Mouse (Mus musculus): Measurements from ENCODE around the gene Kpna7. TPM values are rescaled to one million over a fixed set of nuclear protein-coding genes. Genes with fewer than 3 reads are reported as not detected.
A peak's percentile ranks its signal among the peaks of the same experiment; 100 is the strongest.

The Kpna7 gene
- polyA plus RNA-seq, 1 experiment from 2014 or later: not detected

DNA sequence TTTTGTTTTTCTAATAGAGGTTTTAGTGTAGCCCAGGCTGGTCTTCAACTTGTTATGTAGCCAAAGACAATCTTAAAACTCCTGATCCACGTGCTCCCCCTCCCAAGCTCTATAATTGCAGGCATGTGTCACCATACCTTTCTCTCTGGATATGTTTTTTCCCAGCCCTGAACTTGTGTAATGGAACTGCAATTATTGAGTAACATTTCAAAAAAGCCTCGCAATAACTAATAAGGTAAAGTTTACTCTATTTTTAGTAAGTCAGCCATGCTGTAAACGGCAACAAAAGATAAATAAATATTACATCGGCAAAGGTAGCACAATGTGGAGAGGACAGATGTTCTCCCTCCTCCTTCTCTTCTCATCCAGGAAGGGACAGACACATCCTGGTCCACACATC is 139.5 kb downstream of the Kpna7 start:
- Histone ChIP-seq H3K27ac (no peak overlapping the region), H3K36me3 (no peaks in the 10 kb centered on the region), H3K9me3 (no peaks in the 10 kb centered on the region), H3K4me1 (peaks cover 61% of the 10 kb centered on the region), H3K27me3 (ENCODE audit: insufficient read depth, poor library complexity, severe bottlenecking) (no peaks in the 10 kb centered on the region), H3K4me3 (no peak overlapping the region)
- DNase-seq (ENCODE audit: low spot score): no peak
- WGBS: 83% methylated on average over 4 of the region's 4 CpGs

- DNase-seq (ENCODE audit: low spot score): no peak
- H3K4me3 ChIP-seq: 0 out of 2 replicates have a peak overlapping the region, but pooled peaks have one; percentile 18
- no peaks in the 10 kb centered on the region for H3K36me3 ChIP-seq
- H3K27ac ChIP-seq: peak overlapping the region; percentile 17; the same call in 1 of the 2 replicates
- H3K4me1 ChIP-seq: peaks cover 54% of the 10 kb centered on the region
- 59% methylated on average over 6 of the region's 6 CpGs for WGBS
- no peaks in the 10 kb centered on the region for H3K9me3 ChIP-seq
- H3K27me3 ChIP-seq (ENCODE audit: insufficient read depth, poor library complexity, severe bottlenecking): no peaks in the 10 kb centered on the region
These were observed 140.5 kb downstream of the Kpna7 start for GRCm38 (mm10) chr5:144943346-144943745.

GRCm38 (mm10) chr5:144942431-144942830 is 141.4 kb downstream of the Kpna7 start:
- H3K9me3 ChIP-seq: no peaks in the 10 kb centered on the region
- peak overlapping the region; percentile 53 for H3K27ac ChIP-seq
- no peak for DNase-seq (ENCODE audit: low spot score)
- peaks cover 51% of the 10 kb centered on the region for H3K4me1 ChIP-seq
- no peaks in the 10 kb centered on the region for H3K36me3 ChIP-seq
- H3K27me3 ChIP-seq (ENCODE audit: insufficient read depth, poor library complexity, severe bottlenecking): no peaks in the 10 kb centered on the region
- no peak overlapping the region for H3K4me3 ChIP-seq
- 51% methylated on average over 9 of the region's 9 CpGs for WGBS

DNA sequence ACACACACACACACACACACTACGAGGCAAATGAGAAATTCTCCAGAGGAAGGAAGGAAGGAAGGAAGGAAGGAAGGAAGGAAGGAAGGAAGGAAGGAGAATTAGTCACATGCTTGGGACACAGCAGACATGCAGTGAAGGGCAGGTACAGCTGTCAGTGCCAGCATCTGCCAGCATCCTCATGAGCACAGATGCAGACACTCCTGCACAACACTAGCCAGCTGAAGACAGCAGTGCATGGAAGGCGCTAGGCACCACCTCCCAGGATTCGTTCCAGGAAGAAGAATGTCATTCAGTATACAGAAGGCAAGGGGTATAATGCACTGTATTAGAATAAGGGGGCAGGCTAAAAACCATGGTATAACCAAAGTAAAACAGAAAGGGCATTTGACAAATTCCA is 142.9 kb downstream of the Kpna7 start:
- 58% methylated on average over 3 of the region's 3 CpGs for WGBS
- H3K9me3 ChIP-seq: no peaks in the 10 kb centered on the region
- H3K4me3 ChIP-seq: no peak overlapping the region
- H3K36me3 ChIP-seq: no peaks in the 10 kb centered on the region
- no peak overlapping the region for H3K27ac ChIP-seq
- H3K4me1 ChIP-seq: peaks cover 62% of the 10 kb centered on the region
- no peaks in the 10 kb centered on the region for H3K27me3 ChIP-seq (ENCODE audit: insufficient read depth, poor library complexity, severe bottlenecking)
- DNase-seq (ENCODE audit: low spot score): no peak

GRCm38 (mm10) chr5:144937304-144937703 is 146.5 kb downstream of the Kpna7 start:
- 77% methylated on average over 2 of the region's 2 CpGs for WGBS
- Histone ChIP-seq H3K36me3 (no peaks in the 10 kb centered on the region), H3K4me3 (no peak overlapping the region), H3K9me3 (no peaks in the 10 kb centered on the region), H3K27ac (no peak overlapping the region), H3K4me1 (peaks cover 66% of the 10 kb centered on the region), H3K27me3 (ENCODE audit: insufficient read depth, poor library complexity, severe bottlenecking) (no peaks in the 10 kb centered on the region)
- DNase-seq (ENCODE audit: low spot score): no peak

Other genes with a start within 250 kb of the Kpna7 start
- 15.5 and 16.1 TPM in 2 replicates for gene Smurf1, start 118.2 kb downstream of the Kpna7 start, polyA plus RNA-seq (2016; fragmentation: Nextera tagmentation; extraction: Ambion mirVana)
- not detected in 2 replicates for gene Gm4871, start 51.3 kb downstream of the Kpna7 start, polyA plus RNA-seq (2016; fragmentation: Nextera tagmentation; extraction: Ambion mirVana)
- gene 1700018F24Rik, start 41.0 kb downstream of the Kpna7 start, polyA plus RNA-seq (2016; fragmentation: Nextera tagmentation; extraction: Ambion mirVana): not detected in 2 replicates
- 113 and 117 TPM in 2 replicates for gene Arpc1a, start 200 bp downstream of the Kpna7 start, polyA plus RNA-seq (2016; fragmentation: Nextera tagmentation; extraction: Ambion mirVana)
- gene Arpc1b, start 30.2 kb upstream of the Kpna7 start, polyA plus RNA-seq (2016; fragmentation: Nextera tagmentation; extraction: Ambion mirVana): 195 and 218 TPM in 2 replicates
- 79.4 and 86.3 TPM in 2 replicates for gene Pdap1, start 56.2 kb upstream of the Kpna7 start, polyA plus RNA-seq (2016; fragmentation: Nextera tagmentation; extraction: Ambion mirVana)
- 162 and 200 TPM in 2 replicates for gene Bud31, start 56.3 kb upstream of the Kpna7 start, polyA plus RNA-seq (2016; fragmentation: Nextera tagmentation; extraction: Ambion mirVana)
- 14.6 and 15.0 TPM in 2 replicates for gene Ptcd1, start 83.1 kb upstream of the Kpna7 start, polyA plus RNA-seq (2016; fragmentation: Nextera tagmentation; extraction: Ambion mirVana)
- gene Cpsf4, start 83.2 kb upstream of the Kpna7 start, polyA plus RNA-seq (2016; fragmentation: Nextera tagmentation; extraction: Ambion mirVana): 38.8 and 53.3 TPM in 2 replicates
- gene Atp5j2, start 108.0 kb upstream of the Kpna7 start, polyA plus RNA-seq (2016; fragmentation: Nextera tagmentation; extraction: Ambion mirVana): 717 and 837 TPM in 2 replicates
- gene Zkscan14, start 117.8 kb upstream of the Kpna7 start, polyA plus RNA-seq (2016; fragmentation: Nextera tagmentation; extraction: Ambion mirVana): 6.1 TPM in 2 replicates
- gene Zkscan5, start 120.5 kb upstream of the Kpna7 start, polyA plus RNA-seq (2016; fragmentation: Nextera tagmentation; extraction: Ambion mirVana): 10.9 and 11.8 TPM in 2 replicates
- 32.5 and 38.0 TPM in 2 replicates for gene Zfp655, start 147.7 kb upstream of the Kpna7 start, polyA plus RNA-seq (2016; fragmentation: Nextera tagmentation; extraction: Ambion mirVana)
- gene Zscan25, start 196.5 kb upstream of the Kpna7 start, polyA plus RNA-seq (2016; fragmentation: Nextera tagmentation; extraction: Ambion mirVana): 0.16 and 0.33 TPM in 2 replicates